Mouse (Mus musculus): ENCODE measurements at regions not wholly inside any gene's neighbourhood (a gene's known extent, or its start where the extent isn't known, plus 50 kb on each side); places are given as distances from the start of the nearest gene placed in this dataset.

GRCm38 (mm10) chr17:79497629-79498028 is 114.0 kb upstream of the Rmdn2 start:
- ATAC-seq (ENCODE audit: poor library complexity, severe bottlenecking) = no peak

- no peak for ATAC-seq (ENCODE audit: poor library complexity, severe bottlenecking)
These were observed 113.3 kb upstream of the Rmdn2 start for GRCm38 (mm10) chr17:79498321-79498720.

DNA sequence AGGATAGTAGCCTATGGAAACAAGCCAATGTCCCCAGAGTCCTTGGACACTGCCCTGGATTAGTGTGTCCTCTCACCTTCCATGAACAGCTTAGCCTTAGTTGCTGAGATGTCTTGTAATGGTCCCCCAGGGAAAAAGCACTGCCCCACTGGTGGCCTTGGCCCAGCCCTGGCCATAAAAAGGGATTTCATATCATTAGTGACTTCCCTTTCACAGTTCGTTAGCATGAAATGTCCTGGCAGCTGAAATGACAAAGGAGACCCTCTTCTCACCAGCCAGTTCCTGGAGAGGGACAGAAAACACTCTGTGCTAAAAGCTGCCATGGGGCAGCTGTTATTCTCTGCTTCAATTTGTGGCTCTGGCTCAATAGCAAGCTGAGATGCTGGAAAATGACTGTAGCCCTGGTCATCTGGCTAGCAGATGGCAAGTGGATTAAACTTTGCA is 110.6 kb upstream of the Rmdn2 start:
- ATAC-seq (ENCODE audit: poor library complexity, severe bottlenecking) = no peak

GRCm38 (mm10) chr17:79501926-79502325 is 109.7 kb upstream of the Rmdn2 start:
- ATAC-seq (ENCODE audit: poor library complexity, severe bottlenecking) = no peak

- ATAC-seq (ENCODE audit: poor library complexity, severe bottlenecking) = peak; percentile 63
These were observed 108.6 kb upstream of the Rmdn2 start for GRCm38 (mm10) chr17:79503037-79503436.

DNA sequence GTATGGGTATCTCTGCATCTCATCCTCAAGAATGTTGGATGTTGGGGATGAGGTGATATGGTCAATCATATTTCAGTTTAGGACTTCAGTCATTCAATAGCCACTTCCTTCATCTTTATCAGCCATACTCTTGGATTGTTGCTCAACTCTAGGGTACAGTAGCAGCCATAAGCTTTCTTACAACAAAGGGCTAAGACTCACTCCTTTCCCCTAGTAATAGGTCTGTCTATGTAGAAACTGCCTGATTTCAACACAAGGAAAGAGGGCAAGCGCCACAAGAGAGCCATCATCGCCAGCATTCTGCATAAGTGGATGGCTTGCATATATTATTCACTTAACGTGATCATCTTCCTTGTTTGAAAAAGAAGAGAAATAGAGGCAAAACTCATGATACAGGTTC is 107.5 kb upstream of the Rmdn2 start:
- ATAC-seq (ENCODE audit: poor library complexity, severe bottlenecking) = peak; percentile 53

GRCm38 (mm10) chr17:79505565-79505964 is 106.1 kb upstream of the Rmdn2 start:
- ATAC-seq (ENCODE audit: poor library complexity, severe bottlenecking) = no peak

DNA sequence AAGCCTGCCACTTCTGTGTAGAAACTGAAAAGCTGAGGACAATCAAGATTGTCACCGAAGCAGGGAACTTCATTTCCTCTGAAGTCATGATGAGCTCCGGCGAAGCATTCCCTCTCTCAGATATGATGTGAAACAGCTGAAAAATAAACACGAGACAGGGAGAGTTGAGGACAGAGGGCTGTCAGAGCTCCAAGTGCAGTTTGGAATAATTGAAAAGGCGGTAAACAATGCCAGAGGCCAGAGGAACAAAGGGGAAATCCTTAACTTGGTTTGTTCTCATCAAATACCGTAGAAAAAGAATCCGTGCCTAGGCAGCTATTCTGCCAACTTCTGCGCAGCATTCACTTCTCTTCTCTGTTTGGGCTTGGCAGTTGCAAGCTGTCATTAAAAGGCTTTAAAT is 102.4 kb upstream of the Rmdn2 start:
- ATAC-seq (ENCODE audit: poor library complexity, severe bottlenecking) = no peak

GRCm38 (mm10) chr17:79509957-79510710 is 101.5 kb upstream of the Rmdn2 start:
- no peak for ATAC-seq (ENCODE audit: poor library complexity, severe bottlenecking)

- ATAC-seq (ENCODE audit: poor library complexity, severe bottlenecking) = no peak
These were observed 100.4 kb upstream of the Rmdn2 start for GRCm38 (mm10) chr17:79511218-79511617.

DNA sequence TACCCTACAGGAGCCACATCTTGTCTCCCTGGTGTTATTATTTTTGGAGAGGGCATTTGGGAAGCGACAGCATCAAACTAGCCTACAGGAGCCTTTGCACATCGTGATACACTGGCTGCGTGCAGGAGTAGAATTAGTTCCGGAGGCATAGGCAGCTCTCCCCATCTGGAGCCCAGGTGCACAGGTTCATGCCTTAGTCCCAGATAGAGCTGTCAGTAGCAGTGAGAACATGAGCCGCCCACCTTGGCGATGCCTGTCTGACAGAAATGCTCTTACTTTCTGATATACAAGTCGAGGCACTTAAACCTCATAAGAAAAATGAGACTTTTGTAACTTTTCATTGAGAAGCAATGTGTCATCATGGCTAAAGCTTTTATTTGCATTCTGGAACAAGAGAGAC is 97.6 kb upstream of the Rmdn2 start:
- ATAC-seq (ENCODE audit: poor library complexity, severe bottlenecking) = no peak

- peak; percentile 69 for ATAC-seq (ENCODE audit: poor library complexity, severe bottlenecking)
These were observed 93.5 kb upstream of the Rmdn2 start for GRCm38 (mm10) chr17:79518185-79518584.

- no peak for ATAC-seq (ENCODE audit: poor library complexity, severe bottlenecking)
These were observed 93.0 kb upstream of the Rmdn2 start for GRCm38 (mm10) chr17:79518696-79519095.

DNA sequence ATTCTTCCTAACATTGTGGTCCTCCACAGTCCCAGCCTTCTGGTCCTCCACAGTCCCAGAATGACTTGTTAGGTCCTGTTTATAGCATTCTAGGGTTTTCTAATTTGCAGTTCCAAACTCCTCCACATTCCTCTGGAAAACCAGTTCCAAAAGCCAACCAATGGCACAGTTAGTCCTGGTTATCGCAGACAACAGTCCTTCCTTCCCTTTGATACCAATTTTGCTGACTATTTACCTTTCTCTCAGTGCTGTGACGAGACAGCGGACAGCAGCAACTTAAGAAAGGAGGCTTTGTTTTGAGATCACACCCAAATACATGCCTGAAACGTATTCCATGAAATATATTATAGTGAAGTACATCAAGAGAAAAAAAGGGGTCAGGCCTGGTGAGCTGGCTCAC is 92.3 kb upstream of the Rmdn2 start:
- ATAC-seq (ENCODE audit: poor library complexity, severe bottlenecking) = no peak

- no peak for ATAC-seq (ENCODE audit: poor library complexity, severe bottlenecking)
These were observed 91.4 kb upstream of the Rmdn2 start for GRCm38 (mm10) chr17:79520283-79520682.

DNA sequence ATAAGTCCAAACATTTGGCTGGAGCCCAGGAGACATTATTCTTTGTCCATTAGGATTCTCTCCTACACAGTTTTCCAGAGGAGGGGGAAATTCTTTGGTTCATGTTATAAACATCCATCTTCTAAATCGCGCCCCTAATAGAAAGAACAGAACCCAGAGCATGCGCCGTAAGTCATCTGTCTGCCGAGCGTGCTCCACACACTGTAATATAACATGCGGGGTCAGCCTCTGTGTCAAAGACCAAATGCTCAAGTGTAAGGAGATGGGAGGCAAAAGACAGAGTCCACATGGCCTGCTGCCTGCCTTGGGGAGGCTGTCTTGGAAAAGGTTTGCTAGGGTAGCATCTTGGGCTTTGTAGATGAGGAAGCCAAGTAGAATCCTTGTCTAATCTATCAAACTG is 90.0 kb upstream of the Rmdn2 start:
- ATAC-seq (ENCODE audit: poor library complexity, severe bottlenecking) = no peak

DNA sequence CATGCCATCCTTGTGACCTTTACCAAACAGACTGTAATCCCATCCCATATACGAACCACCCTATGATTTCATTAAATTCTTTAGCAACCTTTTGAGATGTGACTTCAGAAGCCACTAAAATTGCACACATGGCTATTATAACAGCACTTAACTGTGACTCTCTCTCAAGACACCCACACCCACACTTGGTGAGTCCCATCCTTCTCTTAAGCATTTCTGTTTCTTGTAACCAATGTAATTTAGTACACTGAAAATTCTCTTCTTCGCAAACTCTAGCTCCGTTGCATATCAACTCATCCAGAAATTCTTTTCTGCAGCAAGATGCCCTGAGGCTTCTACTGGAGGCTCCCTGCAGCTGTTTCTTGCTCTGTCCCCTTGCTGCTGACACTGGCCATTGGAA is 88.4 kb upstream of the Rmdn2 start:
- no peak for ATAC-seq (ENCODE audit: poor library complexity, severe bottlenecking)

DNA sequence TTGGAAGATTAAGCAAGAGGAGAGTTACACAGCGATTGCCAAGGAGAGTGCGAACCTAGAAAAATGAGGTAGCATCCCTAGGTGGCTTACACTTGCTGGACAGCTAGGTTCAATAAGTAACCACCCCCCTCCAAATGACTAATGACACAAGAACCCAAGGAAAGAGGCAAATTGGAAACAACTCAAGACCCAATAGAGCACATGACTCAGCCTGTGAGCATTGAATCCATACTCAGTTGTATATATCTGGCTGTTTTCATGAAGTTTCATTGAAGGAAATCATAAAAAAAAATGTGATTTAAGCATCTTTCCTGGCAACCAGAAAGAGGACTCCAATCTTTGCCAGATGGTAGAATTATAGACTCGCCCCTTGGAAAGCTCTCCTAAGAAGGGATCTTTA is 84.3 kb upstream of the Rmdn2 start:
- no peak for ATAC-seq (ENCODE audit: poor library complexity, severe bottlenecking)

DNA sequence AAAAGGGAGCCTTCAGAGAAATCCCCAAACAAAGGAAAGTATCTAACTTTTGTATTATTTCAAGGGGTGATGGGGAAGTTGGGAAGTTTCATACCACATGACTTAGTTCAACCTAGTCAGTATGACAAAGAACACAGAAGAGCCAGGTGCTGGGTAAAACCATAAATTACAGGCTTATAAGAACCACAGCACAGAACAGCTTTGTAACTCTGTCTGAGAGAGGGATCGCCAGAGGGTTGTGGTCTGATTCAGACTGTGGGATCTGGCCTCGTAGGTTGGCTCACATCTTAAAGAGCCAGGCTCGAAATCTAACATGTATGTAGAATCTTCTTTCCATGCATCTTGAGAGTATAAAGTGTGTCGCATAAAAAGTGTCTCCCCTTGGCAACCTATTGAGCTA is 75.1 kb upstream of the Rmdn2 start:
- no peak for ATAC-seq (ENCODE audit: poor library complexity, severe bottlenecking)

- ATAC-seq (ENCODE audit: poor library complexity, severe bottlenecking) = no peak
These were observed 72.9 kb upstream of the Rmdn2 start for GRCm38 (mm10) chr17:79538789-79539188.

DNA sequence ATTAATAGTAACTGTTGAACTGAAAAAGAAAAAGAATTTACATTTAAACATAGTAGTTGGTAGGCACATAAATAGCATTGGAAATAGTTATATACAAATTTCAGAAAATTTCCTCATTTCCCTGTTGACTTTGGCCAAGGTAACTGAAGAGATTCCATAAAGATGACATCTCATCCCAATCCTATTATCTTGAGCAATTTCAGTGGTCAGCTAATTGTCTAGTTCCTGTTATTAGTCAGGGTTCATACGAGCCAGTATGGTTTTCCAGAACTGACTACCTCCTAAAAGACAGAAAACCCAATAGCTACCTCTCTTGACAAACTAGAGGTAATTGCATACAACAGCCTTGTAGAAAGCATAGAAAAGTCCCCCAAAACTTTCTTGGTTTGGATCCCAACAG is 71.6 kb upstream of the Rmdn2 start:
- no peak for ATAC-seq (ENCODE audit: poor library complexity, severe bottlenecking)

DNA sequence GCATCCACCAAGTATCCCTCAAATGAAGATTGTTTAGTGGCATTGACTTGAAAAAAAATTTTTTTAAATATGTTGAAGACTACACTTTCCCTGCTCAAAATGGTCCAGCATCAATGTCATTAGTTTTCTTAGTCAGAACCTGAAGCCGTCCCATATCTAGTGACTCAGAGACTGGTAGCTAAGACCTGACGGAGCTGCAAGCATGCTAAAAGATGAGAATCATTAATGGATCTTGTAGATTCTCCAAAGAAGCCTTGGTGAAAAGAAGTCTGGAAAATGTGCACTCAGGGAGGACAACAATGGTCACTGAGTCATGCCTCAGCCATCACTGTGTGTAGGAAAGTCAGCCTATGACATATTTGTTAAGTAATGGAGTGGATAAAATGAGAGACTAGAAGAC is 71.2 kb upstream of the Rmdn2 start:
- ATAC-seq (ENCODE audit: poor library complexity, severe bottlenecking) = no peak

DNA sequence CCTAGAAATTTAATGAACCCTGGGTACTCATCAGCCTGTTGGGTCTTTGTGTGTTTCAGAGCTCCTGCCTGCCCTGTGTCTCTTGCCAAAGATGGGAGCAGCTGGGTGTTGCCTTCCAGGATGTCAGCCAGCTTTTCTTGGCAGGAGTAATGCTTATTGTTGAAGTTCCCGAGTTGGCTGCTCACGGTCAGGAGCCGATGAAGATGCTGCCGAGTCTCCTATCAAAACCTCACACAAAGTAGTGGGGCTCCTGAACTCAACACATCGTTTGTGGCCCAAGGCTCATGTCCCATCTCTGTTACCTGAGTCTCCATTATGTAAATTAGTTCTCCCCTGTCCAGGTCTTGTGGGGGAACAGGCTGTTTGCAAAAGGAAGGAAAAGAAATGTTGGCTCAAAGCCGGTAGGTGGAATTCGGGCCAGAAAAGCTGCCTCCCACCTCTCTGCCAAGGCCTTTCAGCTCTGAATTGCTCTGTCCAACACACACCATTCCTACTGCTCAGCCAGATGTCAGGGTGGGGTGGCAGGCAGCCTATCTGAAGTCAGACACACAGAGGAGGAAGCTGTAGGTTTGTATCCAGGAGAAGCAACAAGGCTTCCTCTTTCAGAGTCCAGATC is 67.6 kb upstream of the Rmdn2 start:
- peak; percentile 86 for ATAC-seq (ENCODE audit: poor library complexity, severe bottlenecking)
